Mouse (Mus musculus): ENCODE results near the gene Epha6.
"Not testable (repeated sequence)": the region's sequence is repeated elsewhere in the genome, so short reads cannot be mapped to it uniquely, and the experiment has no call there.

Gene Epha6

DNA sequence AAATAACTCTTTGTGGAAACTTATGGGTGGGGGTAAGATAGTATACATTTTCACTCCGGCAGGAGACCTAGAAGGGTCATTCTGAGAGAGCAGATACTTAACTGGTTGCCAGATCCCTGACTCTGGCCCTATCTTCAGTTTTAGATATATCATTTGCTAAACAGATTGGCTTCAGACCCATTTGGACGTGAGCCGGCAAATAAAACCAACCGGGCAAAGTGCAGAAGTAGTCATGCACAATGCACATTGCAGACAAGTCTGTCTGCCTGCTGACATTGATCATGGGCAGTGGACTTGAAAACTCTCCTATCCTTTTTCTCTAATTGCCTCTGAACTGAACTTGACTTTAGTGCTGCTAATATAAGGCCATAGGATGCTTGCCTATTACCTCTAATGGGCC lies 681.6 kb downstream of the Epha6 start:
- no peak for DNase-seq (ENCODE audit: low spot score)

DNA sequence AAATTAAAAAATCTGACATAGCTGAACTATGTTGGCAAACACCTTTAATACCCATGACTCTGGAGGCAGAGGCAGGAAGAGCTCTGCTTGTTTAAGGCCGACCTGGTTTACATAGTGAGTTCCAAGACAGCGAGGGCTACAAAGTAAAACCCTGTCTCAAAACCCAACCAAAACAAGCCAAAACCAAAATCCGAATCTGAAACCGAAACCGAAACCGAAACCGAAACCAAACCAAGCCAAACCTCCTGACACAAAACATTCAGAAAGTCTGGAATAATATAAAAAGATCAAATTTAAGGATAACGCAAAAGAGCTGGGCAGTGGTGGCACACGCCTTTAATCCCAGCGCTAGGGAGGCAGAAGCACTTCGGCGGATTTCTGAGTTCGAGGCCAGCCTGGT lies 725.3 kb downstream of the Epha6 start:
- no peak for DNase-seq (ENCODE audit: low spot score)

DNA sequence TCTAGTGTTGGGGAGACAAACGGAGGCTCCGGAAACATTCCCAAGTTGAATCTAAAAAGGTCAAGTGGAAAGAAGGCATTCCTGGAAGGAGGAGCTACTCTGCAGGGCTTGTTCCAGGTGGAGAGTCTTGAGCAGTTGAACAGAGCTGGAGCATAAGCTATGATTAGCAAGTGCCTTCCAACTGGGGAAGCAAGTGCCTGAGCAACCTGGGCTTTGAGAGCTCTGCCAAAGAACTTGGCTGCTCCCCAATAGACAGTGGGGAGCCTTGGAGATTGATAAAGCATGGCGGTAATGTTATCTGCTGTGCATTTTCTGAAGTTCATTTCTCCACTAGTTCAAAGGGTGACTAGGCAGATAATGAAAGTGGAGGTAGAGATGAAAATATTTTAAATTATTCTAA lies 733.5 kb downstream of the Epha6 start:
- no peak for DNase-seq (ENCODE audit: low spot score)

DNA sequence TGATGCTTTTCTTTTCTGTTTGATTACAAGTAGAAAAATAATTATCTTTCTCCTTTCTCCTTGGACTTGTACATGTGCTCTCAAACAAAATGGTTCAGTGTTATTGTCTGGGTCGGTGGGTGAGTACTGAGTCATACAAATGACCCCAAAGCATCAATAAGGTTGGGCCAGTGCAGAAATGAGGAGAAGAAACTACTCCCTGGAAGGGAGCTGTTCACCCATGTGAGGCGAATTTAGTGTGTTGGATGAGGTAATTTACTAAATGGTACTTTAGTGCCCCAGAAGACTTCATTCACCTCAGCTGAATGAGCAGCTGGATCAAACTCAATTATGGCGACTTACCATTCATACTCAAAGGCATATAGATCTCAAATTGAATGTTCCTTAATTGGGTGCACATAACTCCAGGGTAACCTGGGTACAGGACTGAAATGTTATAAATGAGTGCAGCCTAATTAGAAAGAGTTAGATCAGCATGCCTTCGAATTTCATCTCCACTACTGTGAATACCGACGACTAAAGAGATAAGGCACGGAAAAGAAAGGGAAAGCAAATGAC lies 751.1 kb downstream of the Epha6 start:
- no peak for DNase-seq (ENCODE audit: low spot score)

DNA sequence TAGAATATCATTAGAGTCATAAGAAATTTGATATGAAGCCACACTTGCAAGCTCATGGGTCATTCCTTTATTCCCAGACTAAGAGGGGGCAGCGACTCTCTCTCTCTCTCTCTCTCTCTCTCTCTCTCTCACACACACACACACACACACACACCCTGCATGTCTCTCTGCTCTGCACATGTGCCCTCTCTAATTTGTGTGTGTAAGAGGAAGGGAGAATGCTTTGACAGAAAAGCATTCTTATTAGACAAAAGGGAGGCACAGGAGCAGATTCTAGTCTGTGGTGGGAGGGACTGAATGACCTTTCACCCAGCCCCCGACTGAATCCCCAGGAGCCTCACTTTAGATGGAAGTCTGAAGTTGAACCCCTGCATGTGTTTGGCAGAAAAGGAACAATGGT lies 752.6 kb downstream of the Epha6 start:
- DNase-seq (ENCODE audit: low spot score), result no peak

DNA sequence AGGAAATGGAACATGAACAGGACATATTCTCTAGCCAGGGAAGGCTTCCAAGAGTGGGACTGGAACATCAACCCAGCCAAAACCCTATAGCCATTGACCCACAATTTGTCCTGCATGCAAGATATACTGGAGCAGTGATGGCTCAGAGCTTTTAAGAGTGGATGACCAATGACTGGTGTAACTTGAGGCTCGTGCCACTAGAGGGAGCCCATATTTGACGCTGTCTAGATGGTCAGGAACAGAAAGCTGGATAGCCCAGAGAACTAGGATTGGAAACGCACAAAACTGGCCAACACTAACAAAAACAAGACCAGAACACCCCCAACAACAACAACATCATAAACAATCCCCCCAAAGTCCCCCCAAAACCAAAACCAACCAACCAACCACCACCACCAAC lies 758.8 kb downstream of the Epha6 start:
- no peak for DNase-seq (ENCODE audit: low spot score)

DNA sequence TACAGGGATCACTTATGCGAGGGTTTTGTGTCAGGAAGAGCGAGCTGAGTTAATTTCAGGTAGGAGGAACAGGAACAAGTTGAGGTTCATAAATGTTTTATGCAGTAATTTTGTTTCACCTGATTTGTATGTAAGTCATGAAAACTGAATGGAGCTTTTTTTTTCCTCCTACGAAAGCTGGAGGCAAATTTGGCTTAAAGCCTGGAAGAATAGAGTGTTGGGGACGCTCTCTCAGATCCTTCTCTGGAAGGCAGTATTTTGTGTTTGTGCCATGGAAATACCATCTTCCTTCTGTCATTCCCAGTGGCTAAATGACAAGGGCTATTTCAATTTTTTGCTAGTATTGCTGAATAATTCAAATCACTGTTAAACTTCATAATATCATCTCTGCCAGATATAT lies 768.6 kb downstream of the Epha6 start:
- no peak for DNase-seq (ENCODE audit: low spot score)

DNA sequence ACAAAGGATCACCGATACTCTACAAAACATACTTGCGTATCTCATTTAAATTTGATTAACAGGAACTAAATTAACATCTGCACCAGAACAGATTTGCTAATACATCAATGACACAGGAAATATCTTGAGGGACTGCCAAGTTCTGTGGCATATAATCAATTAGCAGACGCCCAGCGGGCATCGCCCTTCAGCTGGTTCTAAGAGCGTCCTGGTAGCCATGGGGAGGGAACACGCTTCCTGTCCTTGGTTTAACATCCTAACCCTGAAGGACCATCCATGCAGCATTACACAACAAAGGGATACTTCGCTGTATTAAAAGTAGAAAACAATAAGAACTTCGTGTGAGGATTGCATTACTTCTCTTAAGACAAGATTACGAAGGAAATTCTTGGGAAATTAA lies 769.0 kb downstream of the Epha6 start:
- DNase-seq (ENCODE audit: low spot score), result no peak

DNA sequence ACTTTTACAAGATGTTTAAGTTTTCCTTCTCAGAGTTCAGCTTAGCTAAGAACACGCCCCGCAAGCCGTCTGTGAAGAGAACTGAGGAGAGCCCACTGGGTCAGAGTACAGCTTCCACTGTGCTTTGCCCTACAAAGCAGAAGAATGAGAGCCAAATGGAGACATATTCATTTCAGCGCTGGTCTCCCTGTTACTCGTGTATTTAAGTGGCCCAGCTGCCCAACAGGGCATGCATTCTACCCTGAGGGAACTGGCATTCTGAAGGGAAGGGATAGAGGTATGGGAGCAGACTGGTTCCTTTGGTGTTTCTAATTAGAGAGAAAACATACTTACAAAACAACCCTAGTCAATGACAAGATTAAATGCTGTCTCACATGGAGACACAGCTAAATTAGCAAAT lies 772.9 kb downstream of the Epha6 start:
- DNase-seq (ENCODE audit: low spot score), result no peak

DNA sequence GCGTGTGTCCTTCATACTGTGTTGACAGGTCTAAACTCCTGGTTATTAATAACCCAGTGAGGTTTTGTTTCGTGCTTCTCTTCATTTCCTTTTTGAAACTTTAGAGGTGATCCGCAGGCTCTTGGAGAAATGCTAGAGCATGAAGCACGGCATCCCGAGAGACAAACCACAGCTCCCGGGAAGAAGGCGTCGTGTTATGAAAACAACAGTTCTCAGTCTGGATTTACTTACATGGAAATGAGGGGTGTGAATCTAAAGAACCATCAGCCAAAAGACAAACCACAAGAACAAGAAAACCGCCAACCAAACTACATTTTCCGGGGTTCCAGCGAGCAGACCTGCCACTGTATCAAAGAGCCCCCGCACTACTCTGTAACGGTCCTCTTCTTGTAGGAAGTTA lies 775.7 kb downstream of the Epha6 start:
- no peak for DNase-seq (ENCODE audit: low spot score)

DNA sequence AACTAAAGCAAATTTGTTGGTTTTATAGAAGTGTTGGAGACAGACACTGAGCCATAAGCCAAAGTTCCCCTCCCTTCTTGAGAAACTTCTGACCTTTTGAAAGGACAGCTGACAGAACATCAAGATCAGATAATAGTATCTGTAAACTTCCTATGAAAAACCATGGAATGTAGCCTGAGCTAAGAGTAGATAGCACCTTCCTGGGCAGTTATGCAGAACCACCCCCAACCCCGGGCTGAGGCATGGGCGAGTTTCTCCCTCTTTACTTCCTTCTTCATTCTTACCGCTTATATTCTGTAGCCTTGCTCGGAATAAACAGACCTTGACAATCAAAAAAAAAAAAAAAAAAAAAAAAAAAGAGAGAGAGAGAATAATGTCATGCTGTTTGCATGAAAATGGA lies 805.5 kb downstream of the Epha6 start:
- DNase-seq (ENCODE audit: low spot score), result not testable (repeated sequence)

DNA sequence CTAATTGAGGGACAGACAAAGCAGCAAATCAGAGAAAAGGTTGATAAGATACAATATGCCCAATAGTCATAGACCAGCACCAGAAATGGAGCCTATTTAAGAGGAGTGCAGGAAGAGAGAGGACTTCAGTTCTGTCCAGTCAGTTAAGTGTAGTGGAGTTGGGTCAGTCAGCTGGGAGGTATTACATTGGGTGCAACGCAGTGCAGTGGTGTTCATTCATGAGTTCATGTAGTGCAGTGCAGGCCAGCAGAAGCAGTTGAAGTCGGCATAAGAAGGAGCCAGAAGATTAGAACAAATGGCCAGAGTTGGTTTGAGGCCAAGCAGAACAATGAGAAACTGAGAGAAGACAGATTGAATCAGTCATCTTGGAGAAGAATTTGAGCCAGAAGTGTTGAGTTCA lies 833.0 kb downstream of the Epha6 start:
- DNase-seq (ENCODE audit: low spot score), result no peak

DNA sequence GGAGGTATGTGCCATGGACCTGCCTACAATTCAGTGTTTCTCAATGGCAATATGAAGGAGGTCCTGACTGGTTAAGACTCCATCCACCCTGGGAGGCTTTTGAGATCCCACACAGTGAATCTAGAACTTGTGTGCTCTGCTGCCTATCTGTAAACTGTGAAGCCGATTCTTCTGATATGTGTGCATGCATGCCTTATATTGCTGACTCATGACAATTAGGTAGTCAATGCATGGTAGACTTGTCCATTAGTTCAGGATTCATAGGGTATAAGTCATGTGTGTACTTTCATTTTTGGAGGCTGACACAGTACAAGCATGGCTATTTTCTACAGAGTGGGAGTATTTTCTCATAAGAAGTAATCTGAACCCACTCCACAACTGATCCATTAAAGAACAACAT lies 834.9 kb downstream of the Epha6 start:
- no peak for DNase-seq (ENCODE audit: low spot score)

DNA sequence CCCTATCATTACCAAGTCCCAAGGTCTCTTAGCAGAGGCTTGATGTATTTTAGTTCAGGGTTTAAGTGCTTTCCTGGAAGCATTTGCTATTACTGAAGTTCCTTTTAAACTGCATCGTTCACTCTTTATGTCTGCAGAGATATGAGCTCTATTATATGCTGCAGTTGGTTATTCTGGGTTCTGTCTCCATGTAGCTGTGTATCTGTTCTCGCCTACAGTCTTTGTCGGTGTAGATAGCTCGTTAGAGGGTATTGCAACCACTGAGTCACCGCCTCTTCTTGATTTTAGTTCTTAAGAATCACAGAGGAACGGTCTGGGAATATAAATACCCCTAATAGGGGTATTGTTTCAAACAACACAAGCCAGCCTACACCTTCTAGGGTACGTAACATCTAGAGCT lies 835.4 kb downstream of the Epha6 start:
- no peak for DNase-seq (ENCODE audit: low spot score)

DNA sequence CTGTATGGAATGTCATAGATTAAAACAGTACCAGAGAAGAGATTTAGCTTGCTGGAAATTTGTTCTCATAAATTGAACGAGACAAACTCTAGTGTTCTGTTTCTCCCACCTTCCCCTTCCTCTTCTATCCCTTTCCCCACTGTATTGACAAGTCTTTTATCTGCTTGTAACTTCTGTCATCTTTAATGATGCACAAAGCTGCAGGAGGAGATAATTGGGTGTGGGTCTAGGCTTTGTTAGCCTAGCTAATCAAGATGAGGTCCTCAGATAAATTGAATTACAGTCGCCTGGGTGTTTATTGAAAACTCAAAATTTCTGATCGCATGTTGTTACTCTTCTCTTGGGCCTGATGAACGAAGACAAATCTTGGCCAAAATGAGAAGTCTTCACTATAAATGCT lies 844.5 kb downstream of the Epha6 start:
- no peak for DNase-seq (ENCODE audit: low spot score)

DNA sequence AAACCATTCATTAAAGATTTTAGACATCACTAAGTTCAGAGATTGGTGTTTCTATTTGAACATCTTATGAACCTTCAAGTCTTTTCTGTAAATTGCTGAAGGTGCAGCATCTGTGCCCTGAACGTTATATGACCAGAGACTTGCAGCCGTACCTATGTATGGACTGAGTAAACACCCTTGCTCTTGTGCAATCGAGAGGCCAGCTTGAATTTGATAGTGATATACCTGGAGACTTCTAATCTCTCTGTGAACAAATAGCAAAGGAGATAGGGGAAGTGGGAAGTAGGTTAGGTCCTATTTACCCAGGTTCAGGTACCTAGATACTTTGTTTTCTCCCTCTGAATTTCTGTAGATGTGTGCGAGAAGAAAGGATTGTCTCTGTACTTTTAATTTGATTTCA lies 854.4 kb downstream of the Epha6 start:
- DNase-seq (ENCODE audit: low spot score), result no peak

DNA sequence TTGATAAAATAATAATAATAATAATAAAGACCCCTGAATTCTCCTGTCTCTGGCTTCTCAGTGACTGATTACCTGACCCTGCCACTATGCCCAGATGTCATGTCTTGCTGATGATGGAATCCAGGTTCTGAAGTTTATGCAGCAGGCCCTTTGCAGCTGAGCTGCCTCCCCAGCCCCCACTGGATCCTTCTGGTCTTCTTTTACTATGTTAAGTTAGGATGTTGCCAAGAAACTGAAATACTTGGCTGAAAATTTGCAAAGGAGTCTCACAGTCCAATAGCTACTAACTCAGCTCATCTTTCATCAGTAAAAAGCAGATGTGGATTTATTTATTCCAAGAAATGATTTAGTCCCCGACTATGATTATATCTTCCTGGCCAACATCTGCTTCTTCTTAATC lies 861.7 kb downstream of the Epha6 start:
- DNase-seq (ENCODE audit: low spot score), result no peak

DNA sequence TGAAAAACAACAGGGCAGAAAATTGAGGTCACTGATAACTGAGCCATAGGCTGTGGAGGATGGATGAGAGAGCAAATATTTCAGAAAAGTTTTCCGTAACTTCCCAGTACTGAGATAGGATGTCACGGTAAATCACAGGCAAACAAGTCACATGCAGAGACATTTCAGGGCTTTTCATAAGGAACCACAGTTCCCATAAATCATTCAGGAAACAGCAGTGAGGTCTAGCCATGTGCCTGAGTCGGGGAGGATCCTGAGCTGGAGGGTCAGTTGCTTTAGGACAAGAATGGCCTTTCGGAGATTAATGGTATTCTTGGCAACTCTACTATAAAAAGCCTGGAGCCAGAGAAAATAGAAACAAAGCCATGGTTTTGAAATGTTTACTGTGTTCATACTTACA lies 889.8 kb downstream of the Epha6 start:
- DNase-seq (ENCODE audit: low spot score), result no peak

DNA sequence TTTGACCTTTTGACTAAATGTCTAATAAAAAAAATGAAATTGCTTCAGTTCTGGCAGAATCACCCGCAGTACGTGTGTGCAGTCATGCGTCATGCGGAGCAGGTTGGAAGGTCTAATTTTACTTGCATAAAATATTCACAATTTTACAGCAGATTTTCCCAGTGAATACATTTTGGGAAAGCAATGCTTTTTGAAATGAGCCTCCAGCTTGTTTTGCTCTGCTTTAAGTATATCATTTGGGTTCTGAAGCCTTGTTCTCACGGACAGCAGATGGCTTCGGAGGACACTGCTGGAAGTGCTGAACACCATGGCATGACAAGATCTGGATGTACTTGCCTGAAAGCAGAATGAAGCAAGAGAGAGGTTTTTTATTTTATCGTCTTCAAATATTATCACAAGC lies 912.1 kb downstream of the Epha6 start:
- no peak for DNase-seq (ENCODE audit: low spot score)

DNA sequence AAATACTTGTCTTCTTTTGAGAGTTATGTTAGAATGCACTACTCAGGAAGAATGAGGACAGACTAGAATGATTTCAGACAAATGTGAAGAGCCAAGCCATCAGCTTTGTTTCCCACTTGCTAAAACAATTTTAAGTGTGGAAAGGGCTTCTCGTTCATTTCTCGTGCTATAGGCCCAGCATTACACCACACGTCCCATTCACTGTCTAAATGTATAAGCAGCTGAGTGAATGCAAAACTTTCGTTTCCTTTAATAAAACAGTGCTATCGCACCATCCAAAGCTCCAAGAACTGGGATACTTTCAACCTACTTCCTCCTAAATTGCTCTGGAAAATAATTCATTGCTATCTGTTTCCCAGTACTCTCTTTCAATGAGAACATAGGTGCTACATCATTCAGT lies 916.2 kb downstream of the Epha6 start:
- DNase-seq (ENCODE audit: low spot score), result no peak

DNA sequence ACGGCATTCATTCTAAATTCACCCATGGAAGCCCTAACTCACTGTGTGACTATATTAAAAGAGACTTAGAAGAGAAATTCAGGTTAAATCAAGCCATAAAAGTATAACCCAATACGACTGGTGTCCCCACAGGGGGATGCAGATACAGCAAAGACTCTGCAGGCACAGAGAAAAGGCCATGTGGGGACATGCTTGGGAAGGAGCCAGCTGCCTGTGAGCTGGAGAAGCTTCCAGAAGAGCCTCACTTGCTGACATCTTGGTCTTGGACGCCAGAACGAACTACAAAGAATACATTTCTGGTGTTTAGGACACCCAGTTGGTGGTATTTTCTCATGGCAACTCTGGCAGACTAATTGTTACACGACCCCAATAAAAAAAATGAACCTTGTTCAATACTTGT lies 920.2 kb downstream of the Epha6 start:
- DNase-seq (ENCODE audit: low spot score), result no peak

DNA sequence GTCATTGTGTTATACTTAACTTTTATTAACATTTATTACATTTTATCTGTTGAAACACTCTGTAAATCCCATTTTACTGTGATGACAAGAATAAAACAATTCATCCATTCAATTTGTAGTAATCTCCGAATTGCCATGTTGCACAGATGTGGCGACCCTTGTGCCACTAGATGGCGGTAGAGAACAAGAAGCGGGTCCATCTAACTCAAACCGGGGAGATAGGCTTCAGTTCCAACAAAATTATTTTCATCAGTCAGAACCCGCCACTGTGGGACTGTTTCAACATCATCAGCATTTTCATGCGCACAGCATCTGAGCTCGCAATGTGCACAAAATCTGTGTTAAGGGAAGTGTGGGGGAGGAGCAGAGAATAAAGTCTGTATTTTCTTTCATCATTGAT lies 921.9 kb downstream of the Epha6 start:
- DNase-seq (ENCODE audit: low spot score), result peak; percentile 18

DNA sequence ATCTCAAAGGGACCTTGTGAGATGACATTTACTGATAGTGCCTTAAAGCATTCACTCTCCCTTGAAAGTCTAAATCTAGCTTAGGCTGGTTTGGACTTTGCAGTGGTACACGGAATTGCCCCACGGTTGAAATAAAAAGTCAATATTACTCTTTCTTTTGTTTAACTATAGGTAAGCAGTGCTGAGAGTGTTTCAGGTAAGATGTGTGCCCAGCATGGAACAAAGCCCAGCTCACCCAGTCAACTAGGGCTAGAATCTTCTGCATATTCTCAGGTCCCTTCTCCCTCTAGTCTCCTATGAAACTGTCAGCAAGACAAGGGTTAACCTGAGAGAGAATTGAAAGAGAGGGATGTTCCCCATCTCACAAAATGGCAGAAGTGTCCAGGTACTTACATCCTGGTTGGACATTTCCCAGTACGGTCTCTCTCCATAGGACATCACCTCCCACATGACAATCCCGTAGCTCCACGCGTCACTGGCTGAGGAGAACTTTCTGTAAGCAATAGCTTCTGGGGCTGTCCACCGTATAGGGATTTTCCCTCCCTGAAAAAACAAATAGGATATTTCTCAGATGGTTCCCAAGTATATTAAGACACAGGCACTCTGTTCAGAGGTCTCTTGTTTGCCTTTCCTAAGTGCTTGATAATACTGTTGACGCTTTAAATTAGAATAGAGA lies 923.0 kb downstream of the Epha6 start:
- no peak for DNase-seq (ENCODE audit: low spot score)

DNA sequence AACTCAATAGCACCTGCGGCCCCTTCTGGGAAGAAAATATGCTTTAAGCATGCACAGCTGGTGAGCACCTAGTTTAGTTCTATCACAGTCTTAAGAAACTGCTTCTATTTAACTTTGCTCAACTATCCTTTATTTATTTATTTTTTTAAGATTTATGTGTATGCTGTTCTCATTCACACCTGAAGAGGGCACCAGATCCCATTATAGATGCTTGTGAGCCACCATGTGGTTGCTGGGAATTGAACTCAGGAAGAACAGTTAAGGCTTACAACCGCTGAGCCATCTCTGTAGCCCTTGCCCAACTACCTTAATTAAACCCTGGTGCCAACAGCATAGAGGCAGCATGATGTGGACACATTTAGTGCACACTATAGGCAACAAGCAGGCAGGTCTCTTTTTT lies 938.4 kb downstream of the Epha6 start:
- DNase-seq (ENCODE audit: low spot score), result no peak

DNA sequence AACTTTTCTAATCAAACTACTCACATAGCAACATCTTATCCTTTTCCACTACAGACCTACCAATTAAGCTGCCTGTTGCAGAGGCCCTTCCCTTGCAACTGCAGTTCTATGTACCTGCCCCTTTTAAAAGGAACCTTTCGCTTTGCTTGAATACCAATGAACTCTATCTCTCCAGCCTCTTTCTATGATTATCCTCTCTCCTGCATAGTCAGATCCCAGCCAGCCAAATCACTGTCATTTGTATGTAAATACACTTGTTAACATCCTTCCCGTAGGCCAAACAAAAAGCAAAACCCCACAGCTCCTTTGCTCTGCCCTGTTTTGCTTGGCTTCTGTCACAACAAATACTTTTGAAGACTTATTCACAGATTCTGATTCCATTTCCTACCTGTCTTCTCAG lies 961.6 kb downstream of the Epha6 start:
- no peak for DNase-seq (ENCODE audit: low spot score)
